Mouse (Mus musculus) B cell, adult 2 months (primary cell): ENCODE measurements around the gene Msrb2.

Source experiments
- DNase-seq, 2 experiments: peaks; one replicate each; pipeline ENCODE4 v3.0.0; 2022

Msrb2 gene

GRCm38 (mm10) chr2:19371390-19372158 is at the start of gene Msrb2:
TSS of gene Msrb2 (plus strand) at chr2:19371440.
- DNase-seq: peak; percentile 68 to 71

DNA sequence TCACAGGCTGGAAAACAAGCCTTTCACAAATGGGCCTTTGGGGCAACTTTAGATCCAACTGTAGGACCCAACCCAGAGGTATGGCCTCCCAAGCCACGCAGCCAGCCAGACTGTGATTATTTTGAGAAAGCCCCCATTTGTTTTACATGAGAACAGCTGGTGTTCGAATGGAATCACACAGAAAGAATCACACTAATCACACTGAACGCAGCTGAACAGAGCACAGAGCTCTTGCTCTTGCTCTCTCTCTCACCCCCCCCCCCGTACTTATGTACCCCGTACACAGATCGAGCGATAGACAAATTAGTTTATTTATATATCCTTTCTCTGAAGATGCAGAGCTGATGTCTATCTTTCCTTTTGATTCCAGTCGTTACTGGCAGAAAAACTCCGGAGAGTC is 48.8 kb upstream of the Msrb2 start:
- DNase-seq: no peak

GRCm38 (mm10) chr2:19326376-19326775 is 44.9 kb upstream of the Msrb2 start:
- no peak for DNase-seq

GRCm38 (mm10) chr2:19327811-19328210 is 43.4 kb upstream of the Msrb2 start:
- DNase-seq: no peak

GRCm38 (mm10) chr2:19343901-19344635 is 27.2 kb upstream of the Msrb2 start:
- DNase-seq: no peak

DNA sequence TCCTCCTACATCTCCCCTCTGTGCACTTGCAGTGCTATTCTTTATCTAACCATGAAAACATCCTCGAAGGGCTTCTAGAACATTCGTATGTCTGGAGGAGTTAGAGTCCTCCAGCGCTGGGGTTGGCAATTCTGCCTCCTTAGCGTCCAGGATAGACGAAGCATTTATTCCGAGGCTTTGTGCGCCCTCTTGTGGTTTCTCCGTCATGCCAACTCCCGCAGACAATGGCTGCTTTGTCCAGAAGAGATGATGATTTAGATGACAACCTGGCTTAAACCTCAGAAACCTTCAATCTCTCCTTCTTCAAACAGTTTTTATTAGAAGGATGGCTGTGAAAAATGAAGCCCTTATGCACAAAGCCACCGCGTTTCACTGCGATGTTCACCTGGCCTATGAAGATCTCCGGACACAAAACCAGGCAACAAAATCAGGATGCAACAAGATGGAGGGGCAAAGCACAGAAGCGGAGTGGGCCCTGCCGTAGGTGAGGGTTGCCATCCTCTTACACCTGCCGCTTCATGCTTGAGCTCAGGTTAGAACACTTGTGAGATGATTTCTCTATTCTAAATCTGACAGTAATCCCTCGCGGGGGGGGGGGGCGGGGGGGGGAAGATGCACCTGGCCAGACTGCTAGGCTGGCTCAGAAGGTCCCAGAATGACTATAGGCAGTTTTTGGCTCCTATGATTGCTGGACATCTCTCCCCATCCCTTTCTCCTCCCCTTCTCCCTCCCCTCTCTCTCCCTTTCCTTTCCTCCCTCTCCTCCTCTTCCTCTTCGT is 26.4 kb upstream of the Msrb2 start:
- DNase-seq: peak; percentile 84 to 86

- no peak for DNase-seq
Measured at GRCm38 (mm10) chr2:19345414-19345964, 25.8 kb upstream of the Msrb2 start.

DNA sequence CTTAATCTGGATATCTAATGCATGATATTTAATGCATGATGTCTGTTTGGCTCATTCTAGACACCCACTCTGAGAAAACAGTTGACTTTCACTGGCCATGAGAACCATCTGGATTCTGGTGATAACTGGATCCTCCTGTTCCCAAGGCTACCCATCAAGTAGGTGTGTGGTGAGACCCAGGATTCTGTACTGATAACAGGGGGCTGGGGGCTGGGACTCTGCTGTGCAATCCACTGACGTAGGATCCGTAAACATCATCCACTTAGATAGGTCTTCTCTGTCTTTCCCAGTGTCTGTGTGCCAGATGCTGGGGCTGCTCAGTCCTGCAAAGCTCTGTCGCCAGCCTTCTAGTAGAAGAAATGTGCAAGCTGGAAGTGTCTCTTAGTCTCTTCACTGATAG is 22.8 kb upstream of the Msrb2 start:
- DNase-seq: no peak

DNA sequence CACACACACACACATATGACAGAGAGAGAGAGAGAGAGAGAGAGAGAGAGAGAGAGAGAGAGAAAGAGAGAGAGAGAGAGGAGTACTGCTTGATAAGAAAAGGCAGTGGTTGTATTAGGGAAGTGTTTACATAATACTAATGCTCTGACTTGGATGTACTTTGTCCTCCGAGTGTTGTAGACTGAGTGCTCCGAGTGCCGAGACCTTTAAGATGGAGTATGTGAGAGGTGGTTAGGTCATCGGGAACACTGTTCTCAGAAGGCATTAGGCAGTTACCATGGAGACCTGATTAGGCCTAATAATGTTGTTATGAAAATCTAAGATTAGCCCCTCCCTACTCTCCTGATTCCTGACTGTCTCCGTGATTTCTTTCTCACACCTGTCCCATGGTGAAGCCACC is 21.1 kb upstream of the Msrb2 start:
- DNase-seq: no peak

- peak; percentile 55 to 66 for DNase-seq
Measured at GRCm38 (mm10) chr2:19351615-19352253, 19.5 kb upstream of the Msrb2 start.

DNA sequence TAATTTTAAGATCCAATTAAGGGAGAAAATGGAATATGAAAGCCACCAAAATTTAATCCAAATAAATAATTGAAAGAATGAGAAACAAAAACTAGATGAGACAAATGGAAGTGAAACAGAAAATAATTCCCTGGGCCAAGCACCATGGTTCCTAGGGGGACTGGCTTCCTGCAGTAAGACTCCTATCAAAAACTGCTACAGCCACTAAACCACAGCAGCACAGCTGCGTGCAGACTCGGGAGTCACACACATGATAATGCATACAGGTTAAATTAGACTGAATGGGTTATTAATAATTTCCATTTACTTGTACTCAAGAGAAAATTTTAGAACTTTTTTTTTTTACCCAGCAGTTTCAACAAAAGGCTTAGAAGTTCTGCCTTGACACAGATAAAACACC is 18.1 kb upstream of the Msrb2 start:
- no peak for DNase-seq

- no peak for DNase-seq
Measured at GRCm38 (mm10) chr2:19362880-19363279, 8.4 kb upstream of the Msrb2 start.

DNA sequence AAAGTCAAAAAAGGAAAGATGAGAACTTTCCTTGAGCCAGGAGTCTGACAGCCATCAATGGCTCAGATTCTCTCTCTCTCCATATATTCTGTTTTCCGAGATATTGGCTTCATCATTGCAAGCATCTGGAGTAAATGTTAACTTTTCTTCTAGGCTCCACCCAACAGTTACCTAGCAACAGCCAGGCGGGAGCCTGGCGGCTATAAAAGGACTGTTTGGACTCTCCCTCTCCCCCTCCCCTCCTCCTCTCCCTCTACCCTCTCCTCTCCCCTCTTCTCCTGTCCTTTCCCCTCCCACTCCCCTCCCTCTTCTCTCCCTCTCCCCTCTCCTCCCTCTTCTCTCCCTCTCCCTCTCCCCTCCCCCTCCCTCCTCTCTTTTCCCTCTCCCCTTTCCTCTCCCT is 4.8 kb upstream of the Msrb2 start:
- no peak for DNase-seq

DNA sequence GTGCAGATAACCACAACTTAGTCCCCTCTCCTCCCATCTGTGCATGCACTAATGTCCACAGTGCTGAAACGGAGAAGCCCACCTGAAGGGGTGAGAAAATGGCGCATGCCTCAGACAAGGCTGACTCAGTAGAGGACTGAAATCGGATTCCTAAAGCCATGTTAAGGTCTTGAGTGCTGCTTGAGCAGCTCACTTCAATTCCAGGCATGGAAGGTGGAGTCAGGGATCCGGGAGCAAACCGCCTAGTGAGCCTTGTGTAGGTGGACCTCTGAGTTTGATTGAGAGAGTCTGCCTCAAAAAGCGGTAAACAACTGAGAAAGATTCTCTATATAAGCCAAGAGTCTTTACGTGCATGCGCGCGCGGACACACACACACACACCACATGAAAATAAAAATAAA is 4.1 kb upstream of the Msrb2 start:
- no peak for DNase-seq

DNA sequence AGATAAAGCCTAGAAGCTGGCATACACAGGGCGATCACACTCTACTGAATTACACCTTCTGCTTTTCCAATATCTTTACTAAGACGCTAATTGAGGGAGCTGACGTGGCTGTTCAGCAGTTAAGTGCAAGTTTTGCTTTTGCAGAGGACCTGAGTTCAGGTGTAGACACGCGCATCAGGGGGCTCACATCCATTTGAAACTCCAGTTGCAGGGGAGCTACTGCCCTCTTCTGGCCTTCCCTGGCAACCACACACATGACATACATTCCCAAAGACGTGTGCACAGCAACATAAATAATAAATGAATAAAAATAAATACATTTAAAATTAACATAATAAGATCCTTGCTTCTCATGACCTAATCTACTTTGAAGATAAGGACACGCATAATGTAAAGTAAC is 2.5 kb downstream of the Msrb2 start:
- peak; percentile 29 to 34 for DNase-seq

DNA sequence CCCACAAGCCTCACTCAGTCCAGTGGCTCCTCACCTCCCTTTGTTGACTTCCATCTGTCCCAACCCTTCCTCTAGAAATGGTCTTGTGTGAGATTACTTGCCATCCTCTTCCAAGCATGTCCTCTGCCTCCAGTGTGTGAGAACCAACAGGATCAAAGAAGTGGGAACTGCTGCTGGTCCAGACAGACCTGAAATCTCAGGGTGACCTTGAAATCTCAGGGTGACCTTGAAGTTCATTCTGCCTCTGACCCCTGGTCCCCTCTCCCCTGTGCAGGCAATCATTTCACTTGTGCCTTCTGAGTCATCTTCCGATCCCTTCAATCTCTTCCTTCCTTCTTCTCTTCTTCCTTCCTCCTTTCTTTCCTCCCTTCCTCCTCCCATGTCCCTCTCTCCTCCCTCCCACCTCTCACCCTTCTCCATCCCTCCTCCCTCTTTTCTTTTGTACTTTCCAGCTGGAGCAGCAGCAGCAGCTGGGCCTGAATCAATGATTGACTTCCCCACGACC is 9.3 kb downstream of the Msrb2 start:
- DNase-seq: no peak

- DNase-seq: no peak
Measured at GRCm38 (mm10) chr2:19380986-19381385, 9.7 kb downstream of the Msrb2 start.

DNA sequence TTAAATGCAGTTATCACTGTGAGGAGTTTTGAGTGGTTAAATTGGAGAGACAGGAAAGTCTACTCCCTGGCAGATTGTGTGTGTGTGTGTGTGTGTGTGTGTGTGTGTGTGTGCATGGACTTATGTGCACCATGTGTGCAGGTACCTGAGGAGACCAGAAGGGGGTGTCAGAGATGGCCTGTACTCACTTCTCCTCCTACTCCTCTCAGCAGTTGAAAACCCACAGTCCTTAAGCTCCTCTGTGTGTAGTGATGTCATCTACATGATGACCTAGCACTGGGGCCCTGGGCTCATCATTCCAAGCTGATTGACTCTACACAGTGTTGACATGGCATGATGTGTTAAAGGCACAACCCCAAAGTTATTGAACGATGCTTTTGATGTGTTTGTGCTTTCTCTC is 11.0 kb downstream of the Msrb2 start:
- DNase-seq: no peak

DNA sequence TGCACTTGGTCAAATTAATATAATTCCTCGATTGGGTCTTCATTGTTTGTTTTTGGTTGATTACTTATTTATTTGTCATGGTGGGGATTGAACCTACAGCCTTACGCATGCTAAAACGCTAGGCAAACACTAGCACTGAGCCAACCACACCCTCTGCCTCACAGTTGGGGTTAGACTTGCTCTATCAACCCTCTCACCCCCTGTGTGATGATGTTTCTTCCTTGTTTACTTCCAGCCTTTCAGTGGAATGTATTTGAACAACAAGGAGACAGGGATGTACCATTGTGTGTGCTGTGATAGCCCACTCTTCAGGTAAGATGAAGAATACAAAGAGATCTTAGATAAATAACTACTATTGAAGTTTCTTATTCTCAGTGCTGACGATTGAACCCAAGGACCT is 11.8 kb downstream of the Msrb2 start:
- no peak for DNase-seq

GRCm38 (mm10) chr2:19385772-19386171 is 14.5 kb downstream of the Msrb2 start:
- no peak for DNase-seq

GRCm38 (mm10) chr2:19388329-19389103 is 17.3 kb downstream of the Msrb2 start:
- peak; percentile 62 to 67 for DNase-seq
